Mouse (Mus musculus) midbrain, embryonic 11.5 days (tissue): ENCODE measurements at regions not wholly inside any gene's neighbourhood (a gene's known extent, or its start where the extent isn't known, plus 50 kb on each side); places are given as distances from the start of the nearest gene placed in this dataset.
"Not testable (repeated sequence)": the region's sequence is repeated elsewhere in the genome, so short reads cannot be mapped to it uniquely, and the experiment has no call there.

Experiments used
- ATAC-seq: fragments of 200-750 bp; cut with Nextera tagmentation; 2 replicates; pipeline ENCODE4 v1.8.0; 2017; ENCODE audit warnings: moderate TSS enrichment, moderate library complexity; ENCODE audit not compliant: low FRiP score
- DNase-seq: peaks from one replicate; pipeline ENCODE4 v3.0.0; 2015; ENCODE audit warnings: low spot score; ENCODE audit errors: missing footprints
- H3K27ac ChIP-seq: fragments of 300-500 bp; sonication (generic); 2 replicates; pipeline ENCODE4 v1.5.1; 2014; ENCODE audit warnings: low read depth, low read length
- H3K27me3 ChIP-seq: fragments of 300-500 bp; sonication (generic); 2 replicates; pipeline ENCODE4 v1.6.1; 2014; ENCODE audit warnings: mild to moderate bottlenecking, low read length, moderate library complexity, mixed read lengths; ENCODE audit not compliant: control insufficient read depth, insufficient read depth
- H3K36me3 ChIP-seq: fragments of 300-500 bp; sonication (generic); 2 replicates; pipeline ENCODE4 v1.6.1; 2014; ENCODE audit warnings: mild to moderate bottlenecking, low read length, moderate library complexity, mixed read lengths; ENCODE audit not compliant: control insufficient read depth, insufficient read depth
- H3K4me1 ChIP-seq: fragments of 300-500 bp; sonication (generic); 2 replicates; pipeline ENCODE4 v1.6.1; 2014; ENCODE audit warnings: low read length; ENCODE audit not compliant: control insufficient read depth, insufficient read depth
- H3K4me2 ChIP-seq: fragments of 300-500 bp; sonication (generic); 2 replicates; pipeline ENCODE4 v1.6.1; 2014; ENCODE audit warnings: mild to moderate bottlenecking, moderate library complexity
- H3K4me3 ChIP-seq: fragments of 300-500 bp; sonication (generic); 2 replicates; pipeline ENCODE4 v1.5.1; 2014; ENCODE audit warnings: low read depth, low read length
- H3K9ac ChIP-seq: fragments of 300-500 bp; sonication (generic); 2 replicates; pipeline ENCODE4 v1.6.1; 2014; ENCODE audit warnings: low read length
- H3K9me3 ChIP-seq: fragments of 300-500 bp; sonication (generic); 2 replicates; pipeline ENCODE4 v1.6.1; 2016; ENCODE audit warnings: low read length; ENCODE audit not compliant: control insufficient read depth
- WGBS: fragments of 180-500 bp; shearing (Covaris S2); extraction: QIAGEN DNeasy Blood & Tissue Kit; methylation state at CpG from one replicate; pipeline ENCODE4 v1.1.7; 2014; 5-methylcytosine and 5-hydroxymethylcytosine counted together

DNA sequence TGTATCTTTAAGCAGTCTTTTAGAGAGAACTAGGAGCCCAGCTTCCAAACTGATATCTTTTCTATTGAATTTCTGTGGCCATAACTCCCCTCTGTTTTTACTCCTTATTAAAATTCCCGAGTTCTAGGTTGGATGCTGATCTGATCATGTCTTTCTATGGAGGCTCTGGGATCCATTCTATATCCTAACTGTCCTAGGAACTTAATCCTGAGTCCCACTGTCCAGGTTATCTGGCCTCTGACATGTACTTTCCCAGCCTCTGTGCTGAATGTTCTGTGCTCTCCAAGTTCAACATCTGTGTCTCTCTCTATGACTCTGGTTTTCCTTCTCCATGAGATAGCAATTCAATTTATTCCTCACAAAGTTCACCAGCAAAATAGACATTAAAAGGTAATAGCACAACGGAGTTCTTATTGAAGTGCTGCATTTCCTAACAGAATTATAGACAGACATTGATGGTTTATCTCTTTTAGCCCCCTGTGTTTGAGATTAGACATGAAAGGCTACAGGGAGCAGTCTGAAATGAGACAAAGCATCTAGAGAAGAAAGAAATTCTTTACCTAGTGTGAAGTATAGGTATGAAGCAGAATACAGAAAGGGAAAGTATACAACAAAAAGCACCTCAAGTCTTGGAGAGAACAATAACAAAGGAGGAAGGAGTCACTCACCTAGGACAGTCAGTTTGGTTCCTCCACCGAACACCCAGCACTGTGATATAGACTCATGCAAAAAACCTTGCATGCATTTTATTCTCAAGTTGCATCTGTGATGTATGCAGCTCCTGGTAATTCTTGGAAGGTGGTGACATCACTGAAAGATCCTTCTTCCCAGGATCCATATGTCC, 185.9 kb downstream of the Hira start:
- ATAC-seq: no peak
- 74% methylated on average over 3 of the region's 3 CpGs for WGBS
- H3K9ac ChIP-seq: no peak overlapping the region

DNA sequence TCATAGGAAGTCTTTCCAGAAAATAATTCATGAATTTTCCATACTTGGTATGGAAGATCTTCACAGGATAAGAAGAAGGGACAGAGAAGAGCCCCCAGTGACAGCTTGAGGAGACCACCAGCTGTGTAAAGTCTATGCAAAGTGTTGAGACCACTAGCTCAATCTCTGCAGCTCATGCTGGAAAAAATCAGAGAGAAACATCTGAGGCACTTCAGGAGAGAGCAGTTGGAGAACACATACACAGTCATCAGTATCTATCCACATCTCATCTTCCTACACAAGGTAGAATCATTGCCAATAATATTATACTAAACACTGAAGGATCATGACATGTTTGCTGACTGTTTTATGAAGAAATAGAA, 186.5 kb downstream of the Hira start:
- H3K27me3 ChIP-seq: no peaks in the 10 kb centered on the region
- no peaks in the 10 kb centered on the region for H3K4me1 ChIP-seq
- no peak for DNase-seq
- no peaks in the 10 kb centered on the region for H3K9me3 ChIP-seq
- H3K27ac ChIP-seq: no peak overlapping the region
- no peak for ATAC-seq
- H3K9ac ChIP-seq: no peak overlapping the region
- H3K4me3 ChIP-seq: no peak overlapping the region
- H3K4me2 ChIP-seq: no peak overlapping the region
- H3K36me3 ChIP-seq: no peaks in the 10 kb centered on the region

More for the DNA sequence above, 185.9 kb downstream of the Hira start:
- Histone ChIP-seq H3K9me3 (no peaks in the 10 kb centered on the region), H3K27me3 (no peaks in the 10 kb centered on the region), H3K4me3 (no peak overlapping the region), H3K4me2 (no peak overlapping the region), H3K4me1 (no peaks in the 10 kb centered on the region), H3K36me3 (no peaks in the 10 kb centered on the region), H3K27ac (no peak overlapping the region)
- DNase-seq: no peak

DNA sequence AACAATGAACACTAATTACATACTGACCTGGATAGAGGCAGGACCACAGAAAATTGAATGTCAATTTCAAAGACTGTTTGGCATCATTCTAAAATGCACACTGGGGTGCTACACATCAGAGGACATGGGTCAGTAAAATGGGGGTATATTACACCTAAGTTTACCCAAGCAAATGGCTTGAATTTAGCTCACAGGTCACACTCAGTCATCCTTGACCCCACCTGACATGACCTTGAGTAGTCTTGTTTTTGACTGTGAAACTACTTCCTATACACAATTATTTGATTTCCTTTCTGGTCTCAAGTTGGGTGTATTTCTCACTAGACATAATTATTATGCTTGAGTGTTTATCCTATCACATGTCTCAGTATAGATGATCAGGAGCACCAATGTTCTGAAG, 187.6 kb downstream of the Hira start:
- Histone ChIP-seq H3K4me1 (no peaks in the 10 kb centered on the region), H3K4me2 (no peak overlapping the region), H3K4me3 (no peak overlapping the region), H3K27me3 (no peaks in the 10 kb centered on the region), H3K27ac (no peak overlapping the region), H3K36me3 (no peaks in the 10 kb centered on the region), H3K9me3 (no peaks in the 10 kb centered on the region), H3K9ac (no peak overlapping the region)
- ATAC-seq: no peak
- DNase-seq: no peak

DNA sequence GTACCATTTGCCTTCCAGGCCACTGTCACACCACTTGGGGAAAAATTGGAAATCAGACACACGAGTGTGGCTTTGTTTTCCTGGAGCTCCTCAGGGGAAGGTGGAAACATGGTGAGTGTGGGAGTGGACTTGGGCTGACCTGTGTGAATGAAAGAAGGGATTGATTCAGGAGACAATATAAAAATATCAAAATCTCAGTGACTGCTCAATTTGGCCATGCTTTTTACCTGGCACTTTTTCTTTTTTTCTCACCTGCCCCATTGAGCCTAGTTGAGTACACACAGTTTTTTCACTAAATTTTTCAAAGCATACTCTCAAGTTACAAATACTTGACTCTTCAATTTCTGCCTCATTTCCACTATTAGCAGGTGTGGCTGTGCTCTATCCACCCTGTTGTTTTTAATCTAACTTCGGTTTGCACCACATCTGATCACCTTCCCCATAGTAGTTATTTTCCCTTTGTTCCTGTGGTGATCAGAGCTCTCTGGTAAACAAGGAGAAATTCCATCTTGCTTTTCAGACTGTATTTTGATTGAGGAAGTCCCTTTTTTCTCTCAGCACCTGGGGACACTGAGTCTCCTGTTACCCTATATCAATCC, 188.8 kb downstream of the Hira start:
- WGBS: 85% methylated on average over 2 of the region's 2 CpGs
- ATAC-seq: no peak
- Histone ChIP-seq H3K9ac (no peak overlapping the region), H3K9me3 (no peaks in the 10 kb centered on the region), H3K4me1 (no peaks in the 10 kb centered on the region), H3K4me3 (no peak overlapping the region), H3K27me3 (no peaks in the 10 kb centered on the region), H3K36me3 (no peaks in the 10 kb centered on the region), H3K4me2 (no peak overlapping the region), H3K27ac (no peak overlapping the region)
- no peak for DNase-seq

DNA sequence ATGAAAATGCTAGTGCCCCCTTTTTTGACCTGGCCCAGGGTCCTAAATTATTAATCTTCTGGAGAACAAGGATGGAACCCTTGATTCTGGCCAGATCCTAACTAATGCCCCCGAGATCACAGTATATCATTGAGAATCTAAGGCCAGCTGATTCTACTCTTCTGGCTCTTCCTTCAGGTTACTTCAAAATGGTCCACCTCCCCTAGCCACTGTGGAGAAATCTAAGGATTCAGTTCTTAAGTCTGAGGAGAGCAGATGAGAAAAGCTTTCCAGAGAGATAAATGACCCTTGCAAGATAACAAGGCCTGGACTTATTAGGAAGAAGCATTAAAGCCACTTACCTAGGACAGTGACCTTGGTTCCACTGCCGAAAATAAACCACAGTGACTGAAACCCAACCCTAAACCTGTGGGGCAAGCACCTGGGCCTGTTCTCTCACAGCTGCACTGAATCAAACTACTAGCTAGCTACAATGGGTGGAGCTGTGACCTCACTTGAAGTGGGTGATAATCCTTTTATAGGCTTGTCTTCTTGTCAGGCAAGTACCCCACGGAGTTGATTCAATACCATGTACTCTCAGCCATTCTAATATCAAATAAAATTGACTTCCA, 190.0 kb downstream of the Hira start:
- H3K4me2 ChIP-seq: no peak overlapping the region
- H3K4me1 ChIP-seq: no peaks in the 10 kb centered on the region
- H3K27me3 ChIP-seq: no peaks in the 10 kb centered on the region
- no peaks in the 10 kb centered on the region for H3K36me3 ChIP-seq
- no peaks in the 10 kb centered on the region for H3K9me3 ChIP-seq
- ATAC-seq (no peak), DNase-seq (no peak)
- H3K9ac ChIP-seq: no peak overlapping the region
- H3K4me3 ChIP-seq: no peak overlapping the region
- no peak overlapping the region for H3K27ac ChIP-seq
- 80% methylated on average over 3 of the region's 3 CpGs for WGBS

DNA sequence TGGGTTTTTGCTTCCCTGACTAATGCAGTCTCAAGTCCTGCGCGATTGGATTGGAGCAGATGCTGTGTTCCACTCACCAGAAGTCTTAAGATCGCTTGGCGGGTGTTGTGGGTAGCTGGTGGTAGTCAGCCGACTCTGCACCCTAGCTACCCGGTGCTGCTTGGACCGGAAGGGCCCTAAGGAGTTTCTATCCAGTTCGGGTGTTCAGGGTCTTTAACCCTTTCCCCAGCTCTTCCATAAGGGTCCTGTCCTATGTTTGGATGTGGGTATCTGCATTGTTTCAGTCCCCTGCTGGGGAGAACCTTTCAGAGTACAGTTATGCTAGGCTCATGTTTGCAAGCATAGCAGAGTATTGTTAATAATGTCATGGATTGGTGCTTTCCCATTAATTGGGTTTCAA, 206.7 kb downstream of the Hira start:
- not testable (repeated sequence) for H3K27ac ChIP-seq, H3K4me3 ChIP-seq, DNase-seq, H3K27me3 ChIP-seq, H3K9ac ChIP-seq, H3K4me1 ChIP-seq, H3K4me2 ChIP-seq, H3K36me3 ChIP-seq, ATAC-seq, H3K9me3 ChIP-seq
- 77% methylated on average over 8 of the region's 8 CpGs for WGBS

DNA sequence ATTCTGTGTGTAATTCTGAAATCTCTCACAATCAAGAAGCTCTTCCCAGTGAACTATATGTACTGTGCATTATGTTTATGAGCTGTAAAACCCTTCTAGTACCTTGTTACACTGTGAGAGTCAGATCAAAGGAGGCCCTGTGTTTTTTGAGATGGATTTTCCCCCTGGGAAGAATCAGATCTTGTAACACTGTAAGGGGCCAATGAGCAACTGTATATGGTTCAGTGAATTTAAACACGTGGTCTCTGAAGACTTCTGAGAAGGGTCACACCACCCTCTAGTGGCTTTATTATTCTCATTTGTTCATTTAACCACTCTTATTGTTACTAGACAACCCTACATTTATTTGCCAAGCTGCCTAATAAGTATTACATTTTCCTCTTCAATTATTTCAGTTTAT, 211.1 kb downstream of the Hira start:
- H3K27me3 ChIP-seq: no peaks in the 10 kb centered on the region
- no peaks in the 10 kb centered on the region for H3K36me3 ChIP-seq
- 12% methylated on average over 1 of the region's 1 CpGs for WGBS
- ATAC-seq (no peak), DNase-seq (no peak)
- H3K4me1 ChIP-seq: no peaks in the 10 kb centered on the region
- H3K27ac ChIP-seq: no peak overlapping the region
- H3K4me3 ChIP-seq: no peak overlapping the region
- H3K9ac ChIP-seq: no peak overlapping the region
- H3K4me2 ChIP-seq: no peak overlapping the region
- no peaks in the 10 kb centered on the region for H3K9me3 ChIP-seq
